ENCODE assay signal across 20 mouse cellular contexts in genomic region chr4:143141645-143142259, GRCm38 (mm10).
A peak's percentile ranks its signal among the peaks of the same experiment; 100 is the strongest.
DNase-seq lines count a peak whose midpoint lies in the region; ATAC-seq and TF ChIP-seq lines count a peak whose summit lies in the region.
"Had no signal": no experiment of that assay in that cellular context is flagged by ENCODE, and none has a peak within 500 bp of the region (broad histone marks: within the 10 kb centered on the region; RNA-seq: fewer than 3 reads in every experiment).

No protein-coding gene starts in this region.

- no peak overlapping the region for H3K9ac ChIP-seq in heart, adult 2 months (ENCODE audit: low read depth, low read length)
- no peak overlapping the region for H3K9ac ChIP-seq in liver, embryonic 14.5 days (replicated peaks)
- no peak overlapping the region for H3K9ac ChIP-seq in stomach, embryonic 14.5 days (replicated peaks; ENCODE audit: low read depth, low read length)
- H3K9ac ChIP-seq: embryonic facial prominence, embryonic 12.5 days; midbrain, embryonic 15.5 days; neural tube, embryonic 12.5 days had no signal

- H3K4me2 ChIP-seq in liver, embryonic 14.5 days (ENCODE audit: low read depth), result no peak overlapping the region
- no peak overlapping the region for H3K4me2 ChIP-seq in stomach, embryonic 14.5 days (replicated peaks; ENCODE audit: low read depth, low read length)
- H3K4me2 ChIP-seq: embryonic facial prominence, embryonic 12.5 days; midbrain, embryonic 15.5 days; neural tube, embryonic 12.5 days had no signal

- no peak for TF ChIP-seq CTCF in heart, adult 2 months (IDR thresholded peaks at IDR 0.05)
- no peak for TF ChIP-seq CTCF in bone marrow, adult 2 months (IDR thresholded peaks at IDR 0.05; ENCODE audit: control insufficient read depth, insufficient read depth, low read length)
- no peak for TF ChIP-seq CTCF in liver, embryonic 14.5 days (IDR thresholded peaks at IDR 0.05; ENCODE audit: low read depth)

- WGBS in heart, adult 2 months, result 56% methylated on average over 12 of the region's 12 CpGs
- WGBS in bone marrow, adult 2 months, result 27% methylated on average over 12 of the region's 12 CpGs
- 57% methylated on average over 12 of the region's 12 CpGs for WGBS in liver, embryonic 14.5 days (ENCODE audit: insufficient replicate concordance)
- WGBS in stomach, embryonic 14.5 days, result 61% methylated on average over 12 of the region's 12 CpGs

- DNase-seq in heart, adult 2 months, result no peak
- no peak for DNase-seq in heart, postnatal 36 days
- DNase-seq in liver, embryonic 14.5 days (ENCODE audit: low read depth in 3 of 3, low spot score in 3 of 3), result no peak
- DNase-seq in ovary, postnatal 36 days (ENCODE audit: low spot score), result no peak
- no peak for DNase-seq in gastrocnemius, adult 18-20 months (ENCODE audit: low spot score)
- DNase-seq in layer of hippocampus, postnatal 36 days, result no peak
- DNase-seq: cerebellum, postnatal 25 days; kidney, adult 8-10 months; lung, postnatal 4 days; retina, postnatal 1 day; thymus, postnatal 4 days had no signal

- no peak for TF ChIP-seq POLR2A in heart, adult 2 months (IDR thresholded peaks at IDR 0.05; ENCODE audit: insufficient read depth, low read depth, low read length)
- TF ChIP-seq POLR2A in bone marrow, adult 2 months (IDR thresholded peaks at IDR 0.05; ENCODE audit: borderline replicate concordance, control insufficient read depth, low read depth, low read length), result no peak

- peak; percentile 50; the same call in 1 of the 2 replicates for ATAC-seq in liver, embryonic 14.5 days (ENCODE audit: insufficient read depth)
- peak; percentile 67; the same call in 1 of the 2 replicates for ATAC-seq in stomach, embryonic 14.5 days (ENCODE audit: insufficient number of reproducible peaks, insufficient read depth, low FRiP score, low read depth)
- ATAC-seq: midbrain, embryonic 15.5 days had no signal

- H3K4me1 ChIP-seq in heart, adult 2 months (ENCODE audit: control insufficient read depth, insufficient read depth, low read length), result peaks cover 16% of the 10 kb centered on the region
- H3K4me1 ChIP-seq in bone marrow, adult 2 months (ENCODE audit: control insufficient read depth, insufficient read depth, low read length), result peaks cover 3% of the 10 kb centered on the region
- peaks cover 0 to 17% of the 10 kb centered on the region in 2 experiments; a peak in 3 of 4 replicates for H3K4me1 ChIP-seq in liver, embryonic 14.5 days (replicated peaks; ENCODE audit: control insufficient read depth in 2 of 2, insufficient read depth in 2 of 2, low read length in 1 of 2)
- H3K4me1 ChIP-seq in stomach, embryonic 14.5 days (ENCODE audit: control insufficient read depth, insufficient read depth, low read length), result 0 out of 2 replicates have a peak, but pooled peaks cover 4% of the 10 kb centered on the region

- no peaks in the 10 kb centered on the region for H3K9me3 ChIP-seq in liver, embryonic 14.5 days (ENCODE audit: control insufficient read depth, low read length)
- no peaks in the 10 kb centered on the region for H3K9me3 ChIP-seq in stomach, embryonic 14.5 days (ENCODE audit: control insufficient read depth, low read depth, low read length)
- H3K9me3 ChIP-seq: embryonic facial prominence, embryonic 12.5 days; G1E; heart, embryonic 10.5 days; hindbrain, embryonic 10.5 days; midbrain, embryonic 15.5 days; neural tube, embryonic 12.5 days had no signal

- TF ChIP-seq EP300 in heart, adult 2 months (IDR thresholded peaks at IDR 0.05; ENCODE audit: insufficient read depth, low read depth, low read length), result no peak
- no peak for TF ChIP-seq EP300 in liver, embryonic 14.5 days (IDR thresholded peaks at IDR 0.05; ENCODE audit: low read depth)

- intact Hi-C loops in heart, adult 2 months (cut with DNase I), result no loop called here
- intact Hi-C loops in heart, postnatal 36 days (cut with DNase I), result no loop called here

- H3K4me3 ChIP-seq in heart, adult 2 months, result no peak overlapping the region
- no peak overlapping the region for H3K4me3 ChIP-seq in bone marrow, adult 2 months (replicated peaks; ENCODE audit: control insufficient read depth, low read depth, low read length)
- no peak overlapping the region for H3K4me3 ChIP-seq in liver, embryonic 14.5 days (ENCODE audit: insufficient read depth in 1 of 2, low read depth in 2 of 2, low read length in 2 of 2)
- H3K4me3 ChIP-seq in stomach, embryonic 14.5 days (ENCODE audit: low read depth, low read length), result no peak overlapping the region
- H3K4me3 ChIP-seq: embryonic facial prominence, embryonic 12.5 days; heart, embryonic 10.5 days; hindbrain, embryonic 10.5 days; layer of hippocampus, adult 2 months; midbrain, embryonic 15.5 days; neural tube, embryonic 12.5 days had no signal

- H3K27me3 ChIP-seq in heart, adult 2 months (ENCODE audit: control insufficient read depth, insufficient read depth, low read length), result no peaks in the 10 kb centered on the region
- H3K27me3 ChIP-seq in liver, embryonic 14.5 days (ENCODE audit: control insufficient read depth, insufficient read depth, low read length), result no peaks in the 10 kb centered on the region
- H3K27me3 ChIP-seq in stomach, embryonic 14.5 days (ENCODE audit: control insufficient read depth, insufficient read depth, low read length), result no peaks in the 10 kb centered on the region
- H3K27me3 ChIP-seq: embryonic facial prominence, embryonic 12.5 days; midbrain, embryonic 15.5 days; neural tube, embryonic 12.5 days had no signal

- H3K27ac ChIP-seq in heart, adult 2 months, result peak overlapping the region; percentile 7; the same call in 1 of the 2 replicates
- H3K27ac ChIP-seq in bone marrow, adult 2 months (ENCODE audit: control insufficient read depth, insufficient read depth, low read depth, low read length, poor library complexity), result 0 out of 2 replicates have a peak overlapping the region, but pooled peaks have one; percentile 1
- no peak overlapping the region for H3K27ac ChIP-seq in liver, embryonic 14.5 days
- H3K27ac ChIP-seq in stomach, embryonic 14.5 days (ENCODE audit: low read length), result peak overlapping the region; percentile 63; the same call in 1 of the 2 replicates
- H3K27ac ChIP-seq: embryonic facial prominence, embryonic 12.5 days; heart, embryonic 10.5 days; hindbrain, embryonic 10.5 days; layer of hippocampus, adult 2 months; midbrain, embryonic 15.5 days; neural tube, embryonic 12.5 days had no signal

- peaks cover 32% of the 10 kb centered on the region for H3K36me3 ChIP-seq in heart, adult 2 months (ENCODE audit: control insufficient read depth, insufficient read depth, low read length)
- peaks cover 2% of the 10 kb centered on the region; the same call in 1 of the 2 replicates for H3K36me3 ChIP-seq in liver, embryonic 14.5 days (replicated peaks; ENCODE audit: control insufficient read depth, insufficient read depth, low read depth)
- peaks cover 16% of the 10 kb centered on the region; the same call in 1 of the 2 replicates for H3K36me3 ChIP-seq in stomach, embryonic 14.5 days (ENCODE audit: control insufficient read depth, insufficient read depth, low read length)

- peaks cover 17% of the 10 kb centered on the region for H3K79me2 ChIP-seq in heart, adult 2 months (replicated peaks; ENCODE audit: control insufficient read depth, insufficient read depth, low read length)
